Mouse (Mus musculus): Measurements from ENCODE around the gene Desi2. TPM values are rescaled to one million over a fixed set of nuclear protein-coding genes. Genes with fewer than 3 reads are reported as not detected.
A peak's percentile ranks its signal among the peaks of the same experiment; 100 is the strongest.
"Not testable (repeated sequence)": the region's sequence is repeated elsewhere in the genome, so short reads cannot be mapped to it uniquely, and the experiment has no call there.

Desi2 gene
- polyA plus RNA-seq, 1 experiment from 2014 or later: 24.3 TPM

- Histone ChIP-seq H3K9ac (no peak overlapping the region; the same call in 1 of the 2 replicates), H3K4me2 (replicated peaks) (peak overlapping the region; percentile 92), H3K9me3 (no peaks in the 10 kb centered on the region), H3K4me1 (replicated peaks) (0 out of 2 replicates have a peak, but pooled peaks cover 4% of the 10 kb centered on the region), H3K27me3 (replicated peaks) (no peaks in the 10 kb centered on the region; the same call in 1 of the 2 replicates), H3K4me3 (replicated peaks) (peak overlapping the region; percentile 64; the same call in 1 of the 2 replicates), H3K36me3 (no peaks in the 10 kb centered on the region), H3K27ac (no peak overlapping the region)
- 24% methylated on average over 9 of the region's 9 CpGs for WGBS
- ATAC-seq: peak; percentile 75
These were observed 88.0 kb downstream of the Desi2 start for GRCm38 (mm10) chr1:178275174-178275730.

DNA sequence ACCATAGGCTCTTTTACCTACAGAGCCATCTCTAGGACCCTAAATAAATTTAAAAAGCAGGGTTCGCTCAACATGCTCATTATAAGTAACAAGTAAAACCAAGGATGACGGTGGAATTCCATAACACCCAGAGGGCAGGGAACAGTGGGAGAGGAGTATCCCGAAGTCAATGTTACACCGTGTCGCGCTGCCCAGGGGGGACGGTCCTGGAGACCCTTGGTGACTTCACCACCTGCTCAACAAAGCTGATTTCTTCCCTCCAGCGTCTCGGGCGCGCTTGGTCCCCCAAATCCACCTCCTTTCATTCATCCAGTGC lies 88.5 kb downstream of the Desi2 start:
- Histone ChIP-seq H3K27me3 (replicated peaks) (no peaks in the 10 kb centered on the region; the same call in 1 of the 2 replicates), H3K27ac (no peak overlapping the region), H3K4me3 (replicated peaks) (peak overlapping the region; percentile 64), H3K4me2 (replicated peaks) (peak overlapping the region; percentile 92), H3K9me3 (no peaks in the 10 kb centered on the region), H3K4me1 (replicated peaks) (0 out of 2 replicates have a peak, but pooled peaks cover 4% of the 10 kb centered on the region), H3K36me3 (no peaks in the 10 kb centered on the region), H3K9ac (peak overlapping the region; percentile 74)
- 5% methylated on average over 11 of the region's 11 CpGs for WGBS
- ATAC-seq: peak; percentile 57

- no peaks in the 10 kb centered on the region for H3K36me3 ChIP-seq
- WGBS: 1% methylated on average over 83 of the region's 87 CpGs
- peak overlapping the region; percentile 64 for H3K4me3 ChIP-seq (replicated peaks)
- H3K9ac ChIP-seq: peak overlapping the region; percentile 74
- no peaks in the 10 kb centered on the region; the same call in 1 of the 2 replicates for H3K27me3 ChIP-seq (replicated peaks)
- peak overlapping the region; percentile 92 for H3K4me2 ChIP-seq (replicated peaks)
- peak; percentile 92 for ATAC-seq
- no peaks in the 10 kb centered on the region for H3K9me3 ChIP-seq
- 0 out of 2 replicates have a peak, but pooled peaks cover 4% of the 10 kb centered on the region for H3K4me1 ChIP-seq (replicated peaks)
- H3K27ac ChIP-seq: no peak overlapping the region; the same call in 1 of the 2 replicates
These were observed 89.1 kb downstream of the Desi2 start for GRCm38 (mm10) chr1:178276054-178276911.

- H3K36me3 ChIP-seq; H3K4me1 ChIP-seq (replicated peaks); ATAC-seq; H3K4me2 ChIP-seq (replicated peaks); H3K9ac ChIP-seq; H3K27ac ChIP-seq; H3K27me3 ChIP-seq (replicated peaks); H3K4me3 ChIP-seq (replicated peaks); H3K9me3 ChIP-seq: not testable (repeated sequence)
- 77% methylated on average over 3 of the region's 3 CpGs for WGBS
These were observed 96.1 kb downstream of the Desi2 start for GRCm38 (mm10) chr1:178283314-178283713.

DNA sequence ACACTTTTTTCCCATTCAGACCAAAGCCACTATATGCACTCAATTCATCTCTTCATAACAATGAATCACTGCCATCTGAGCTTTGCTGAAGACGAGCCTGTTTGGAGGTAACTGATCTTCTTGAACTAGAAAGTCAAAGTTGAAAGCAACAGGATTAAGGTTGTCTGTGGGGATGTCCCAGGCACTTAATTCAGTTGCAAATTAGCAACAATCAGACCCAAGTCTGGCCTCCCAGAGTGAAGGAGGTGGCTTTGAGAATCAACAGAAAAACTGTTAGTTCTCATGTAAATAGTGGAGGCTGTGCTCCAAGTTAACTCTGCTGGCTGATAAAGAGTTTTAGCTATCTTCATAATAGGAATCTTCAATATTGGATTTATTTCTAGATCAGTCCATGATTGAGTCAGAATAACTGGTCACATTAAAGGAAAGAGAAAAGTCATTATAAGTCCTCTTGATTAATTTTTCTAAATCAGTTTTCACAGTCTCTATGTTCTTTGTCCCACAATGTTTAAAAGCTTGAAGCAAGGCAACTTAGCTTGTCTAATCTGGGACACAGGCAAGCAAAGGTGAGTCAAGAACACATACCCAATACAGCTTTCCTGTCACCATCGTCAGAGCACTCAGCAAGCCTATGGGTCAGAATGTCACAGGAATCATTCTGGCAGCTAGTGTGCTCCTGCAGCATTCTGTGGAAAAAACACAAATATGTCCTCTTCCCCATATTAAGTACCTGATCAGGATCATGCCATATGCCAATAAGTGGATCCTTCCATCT lies 96.9 kb downstream of the Desi2 start:
- Histone ChIP-seq H3K4me2 (replicated peaks) (no peak overlapping the region), H3K4me3 (replicated peaks) (no peak overlapping the region), H3K4me1 (replicated peaks) (no peaks in the 10 kb centered on the region), H3K27ac (no peak overlapping the region), H3K9me3 (peaks cover 4% of the 10 kb centered on the region; the same call in 1 of the 2 replicates), H3K27me3 (replicated peaks) (no peaks in the 10 kb centered on the region), H3K9ac (no peak overlapping the region), H3K36me3 (no peaks in the 10 kb centered on the region)
- ATAC-seq: no peak
- WGBS: 75% methylated on average over 2 of the region's 2 CpGs

DNA sequence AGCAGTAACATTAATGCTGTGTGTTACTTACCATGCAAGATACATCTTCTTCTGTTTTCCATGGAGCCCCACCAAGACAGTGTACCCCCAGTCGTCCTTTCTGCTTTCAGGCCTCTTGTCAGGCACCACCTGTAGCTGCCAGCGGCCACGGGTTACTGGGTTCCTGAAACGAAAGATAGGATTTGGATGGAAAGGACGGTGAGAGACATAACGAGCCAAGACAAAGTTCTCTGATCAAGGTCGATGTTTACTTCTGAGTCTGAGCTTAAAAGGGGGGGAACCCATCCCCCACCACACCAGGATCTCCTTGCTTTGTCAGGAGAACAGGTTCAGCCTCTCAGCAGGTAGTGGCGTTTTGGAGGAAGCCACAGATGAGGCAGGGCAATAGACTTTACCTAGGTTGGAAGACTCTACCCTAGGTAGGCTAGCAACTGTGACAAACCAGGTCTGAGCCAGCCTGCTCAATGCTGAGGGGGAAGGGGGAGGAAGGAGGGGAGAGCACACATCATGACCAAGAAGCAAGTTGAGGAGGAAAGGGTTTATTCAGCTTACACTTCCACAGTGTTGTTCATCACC lies 100.5 kb downstream of the Desi2 start:
- no peaks in the 10 kb centered on the region for H3K36me3 ChIP-seq
- H3K4me3 ChIP-seq (replicated peaks): no peak overlapping the region
- no peak overlapping the region for H3K9ac ChIP-seq
- ATAC-seq: no peak
- no peaks in the 10 kb centered on the region for H3K27me3 ChIP-seq (replicated peaks)
- peaks cover 4% of the 10 kb centered on the region; the same call in 1 of the 2 replicates for H3K9me3 ChIP-seq
- H3K4me2 ChIP-seq (replicated peaks): no peak overlapping the region
- H3K27ac ChIP-seq: no peak overlapping the region
- whole genome bisulfite sequencing: 62% methylated on average over 8 of the region's 8 CpGs
- no peaks in the 10 kb centered on the region for H3K4me1 ChIP-seq (replicated peaks)

DNA sequence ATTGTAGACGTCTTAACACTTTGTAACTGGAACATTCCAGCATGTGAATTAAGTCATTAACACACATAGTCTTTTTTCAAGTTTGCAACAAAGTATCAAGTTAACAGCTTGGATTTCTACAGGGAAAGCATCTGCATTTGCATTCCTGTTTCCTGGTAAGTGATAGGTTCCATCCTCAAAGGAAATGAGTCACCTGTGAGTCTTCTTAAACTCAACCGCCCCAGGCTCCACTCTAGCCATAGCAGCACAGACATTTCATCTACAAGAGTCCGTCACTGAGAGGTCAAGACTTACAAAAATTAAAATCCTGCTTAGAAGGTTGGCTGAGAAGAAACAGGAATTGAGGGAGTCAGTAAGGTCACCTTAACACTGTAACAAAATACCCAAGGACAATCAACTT lies 104.5 kb downstream of the Desi2 start:
- Histone ChIP-seq H3K9me3 (no peaks in the 10 kb centered on the region), H3K4me2 (replicated peaks) (no peak overlapping the region), H3K27me3 (replicated peaks) (no peaks in the 10 kb centered on the region), H3K27ac (no peak overlapping the region), H3K36me3 (no peaks in the 10 kb centered on the region), H3K4me1 (replicated peaks) (no peaks in the 10 kb centered on the region), H3K9ac (no peak overlapping the region), H3K4me3 (replicated peaks) (no peak overlapping the region)
- 81% methylated on average over 3 of the region's 3 CpGs for WGBS
- ATAC-seq: no peak

DNA sequence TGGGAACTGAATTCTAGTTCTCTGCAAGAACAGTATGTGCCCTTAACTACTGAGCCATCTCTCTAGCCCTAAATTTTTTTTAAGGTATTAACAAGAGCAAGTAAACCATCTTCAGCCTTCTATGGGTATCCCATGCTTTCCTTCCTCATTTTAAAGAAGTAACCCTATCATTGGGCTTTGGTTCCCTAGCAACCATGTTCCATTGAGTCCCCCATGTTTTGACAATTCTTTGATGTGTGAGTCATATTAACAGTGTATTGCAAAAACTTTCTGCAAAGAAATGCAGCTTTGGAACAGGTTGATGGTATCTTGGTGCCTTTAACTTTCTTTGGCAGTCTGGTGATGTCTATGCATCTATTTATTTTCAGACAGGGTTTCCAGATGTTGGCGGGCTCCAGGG lies 106.8 kb downstream of the Desi2 start:
- ATAC-seq: no peak
- 93% methylated on average over 1 of the region's 1 CpGs for WGBS

GRCm38 (mm10) chr1:178301261-178301660 lies 114.0 kb downstream of the Desi2 start:
- not testable (repeated sequence) for H3K4me2 ChIP-seq (replicated peaks); H3K9ac ChIP-seq; H3K36me3 ChIP-seq; H3K9me3 ChIP-seq; H3K4me1 ChIP-seq (replicated peaks); H3K27ac ChIP-seq; H3K27me3 ChIP-seq (replicated peaks); ATAC-seq; H3K4me3 ChIP-seq (replicated peaks)
- 94% methylated on average over 2 of the region's 2 CpGs for WGBS

More for the DNA sequence above, 106.8 kb downstream of the Desi2 start:
- Histone ChIP-seq H3K27me3 (replicated peaks) (no peaks in the 10 kb centered on the region), H3K27ac (no peak overlapping the region), H3K36me3 (no peaks in the 10 kb centered on the region), H3K4me2 (replicated peaks) (no peak overlapping the region), H3K4me3 (replicated peaks) (no peak overlapping the region), H3K9ac (no peak overlapping the region), H3K9me3 (no peaks in the 10 kb centered on the region), H3K4me1 (replicated peaks) (no peaks in the 10 kb centered on the region)

GRCm38 (mm10) chr1:178303425-178303824 lies 116.2 kb downstream of the Desi2 start:
- Histone ChIP-seq H3K27ac (no peak overlapping the region), H3K4me2 (replicated peaks) (no peak overlapping the region), H3K27me3 (replicated peaks) (no peaks in the 10 kb centered on the region), H3K9ac (no peak overlapping the region), H3K9me3 (no peaks in the 10 kb centered on the region), H3K36me3 (no peaks in the 10 kb centered on the region), H3K4me3 (replicated peaks) (no peak overlapping the region), H3K4me1 (replicated peaks) (no peaks in the 10 kb centered on the region)
- 34% methylated on average over 3 of the region's 3 CpGs for WGBS
- no peak for ATAC-seq
